Mouse (Mus musculus) lung, embryonic 16.5 days (tissue): ENCODE measurements at regions not wholly inside any gene's neighbourhood (a gene's known extent, or its start where the extent isn't known, plus 50 kb on each side); places are given as distances from the start of the nearest gene placed in this dataset.
"Not testable (repeated sequence)": the region's sequence is repeated elsewhere in the genome, so short reads cannot be mapped to it uniquely, and the experiment has no call there.

Source experiments
- ATAC-seq: fragments of 200-750 bp; cut with Nextera tagmentation; 2 replicates; pipeline ENCODE4 v1.8.0; 2017; ENCODE audit warnings: low read depth, mild to moderate bottlenecking, moderate library complexity
- H3K27ac ChIP-seq: fragments of 300-500 bp; sonication (generic); 2 replicates; pipeline ENCODE4 v1.5.1; 2014; ENCODE audit warnings: mild to moderate bottlenecking, control low read depth, low read length
- H3K27me3 ChIP-seq: fragments of 300-500 bp; sonication (generic); 2 replicates; pipeline ENCODE4 v1.6.1; 2014; ENCODE audit warnings: low read depth, low read length, mixed read lengths; ENCODE audit not compliant: control insufficient read depth, insufficient read depth
- H3K36me3 ChIP-seq: fragments of 300-500 bp; sonication (generic); 2 replicates; pipeline ENCODE4 v1.6.1; 2014; ENCODE audit warnings: low read length; ENCODE audit not compliant: control insufficient read depth, insufficient read depth
- H3K4me1 ChIP-seq: fragments of 300-500 bp; sonication (generic); replicated peaks from 2 replicates; pipeline ENCODE4 v1.6.1; 2014; ENCODE audit warnings: low read length, mixed read lengths; ENCODE audit not compliant: control insufficient read depth, insufficient read depth
- H3K4me2 ChIP-seq: fragments of 300-500 bp; sonication (generic); 2 replicates; pipeline ENCODE4 v1.6.1; 2014; ENCODE audit warnings: low read depth, low read length, control low read depth
- H3K4me3 ChIP-seq: fragments of 300-500 bp; sonication (generic); 2 replicates; pipeline ENCODE4 v1.5.1; 2014; ENCODE audit warnings: mild to moderate bottlenecking, low read length, control low read depth
- H3K9ac ChIP-seq: fragments of 300-500 bp; sonication (generic); 2 replicates; pipeline ENCODE4 v1.6.1; 2014; ENCODE audit warnings: low read length, control low read depth
- H3K9me3 ChIP-seq: fragments of 300-500 bp; sonication (generic); 2 replicates; pipeline ENCODE4 v1.6.1; 2016; ENCODE audit warnings: low read length; ENCODE audit not compliant: control insufficient read depth
- WGBS: fragments of 180-500 bp; shearing (Covaris S2); extraction: QIAGEN DNeasy Blood & Tissue Kit; methylation state at CpG from one replicate; pipeline ENCODE4 v1.1.7; 2014; 5-methylcytosine and 5-hydroxymethylcytosine counted together

GRCm38 (mm10) chr10:11515144-11515543 is 171.9 kb downstream of the Epm2a start:
- H3K27me3 ChIP-seq, result no peaks in the 10 kb centered on the region
- H3K4me3 ChIP-seq, result no peak overlapping the region
- no peaks in the 10 kb centered on the region for H3K36me3 ChIP-seq
- peak; percentile 88 for ATAC-seq
- no peak overlapping the region for H3K4me2 ChIP-seq
- no peaks in the 10 kb centered on the region for H3K9me3 ChIP-seq
- 25% methylated on average over 7 of the region's 7 CpGs for WGBS
- H3K9ac ChIP-seq, result no peak overlapping the region
- H3K4me1 ChIP-seq, result no peaks in the 10 kb centered on the region
- H3K27ac ChIP-seq, result no peak overlapping the region

DNA sequence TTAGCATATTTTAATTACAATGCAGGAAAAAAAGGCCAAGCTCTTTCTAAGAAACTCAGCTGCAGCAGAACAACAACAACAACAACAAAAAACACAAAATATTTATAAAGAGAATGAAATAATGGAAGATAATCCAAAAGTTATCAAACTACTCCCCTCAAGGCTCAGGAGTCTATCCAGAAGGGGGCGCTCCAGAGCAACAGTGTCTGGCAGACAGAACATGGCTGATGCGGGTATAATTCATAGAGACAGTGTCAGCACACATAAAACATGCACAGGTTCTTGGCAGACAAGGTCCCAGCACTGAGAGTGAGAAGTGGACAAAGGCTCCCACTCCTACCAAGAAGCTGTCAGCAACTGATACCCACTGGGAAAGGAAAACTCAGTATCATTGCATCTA is 173.9 kb downstream of the Epm2a start:
- Histone ChIP-seq H3K9ac (no peak overlapping the region), H3K9me3 (no peaks in the 10 kb centered on the region), H3K36me3 (no peaks in the 10 kb centered on the region), H3K27ac (no peak overlapping the region), H3K27me3 (no peaks in the 10 kb centered on the region), H3K4me1 (no peaks in the 10 kb centered on the region), H3K4me3 (no peak overlapping the region), H3K4me2 (no peak overlapping the region)
- 66% methylated on average over 2 of the region's 2 CpGs for WGBS
- no peak for ATAC-seq

- ATAC-seq, result no peak
- H3K27ac ChIP-seq, result no peak overlapping the region
- H3K27me3 ChIP-seq, result no peaks in the 10 kb centered on the region
- no peak overlapping the region for H3K9ac ChIP-seq
- H3K4me3 ChIP-seq, result no peak overlapping the region
- WGBS, result 87% methylated on average over 1 of the region's 1 CpGs
- H3K4me2 ChIP-seq, result no peak overlapping the region
- no peaks in the 10 kb centered on the region for H3K9me3 ChIP-seq
- H3K36me3 ChIP-seq, result no peaks in the 10 kb centered on the region
- no peaks in the 10 kb centered on the region for H3K4me1 ChIP-seq
These were observed 188.1 kb downstream of the Epm2a start for GRCm38 (mm10) chr10:11531343-11531742.

- H3K4me2 ChIP-seq, H3K27ac ChIP-seq, H3K27me3 ChIP-seq, H3K4me1 ChIP-seq, H3K9ac ChIP-seq, H3K36me3 ChIP-seq, H3K4me3 ChIP-seq, H3K9me3 ChIP-seq, ATAC-seq: not testable (repeated sequence)
- 85% methylated on average over 15 of the region's 15 CpGs for WGBS
These were observed 212.2 kb downstream of the Epm2a start for GRCm38 (mm10) chr10:11555376-11555775.

DNA sequence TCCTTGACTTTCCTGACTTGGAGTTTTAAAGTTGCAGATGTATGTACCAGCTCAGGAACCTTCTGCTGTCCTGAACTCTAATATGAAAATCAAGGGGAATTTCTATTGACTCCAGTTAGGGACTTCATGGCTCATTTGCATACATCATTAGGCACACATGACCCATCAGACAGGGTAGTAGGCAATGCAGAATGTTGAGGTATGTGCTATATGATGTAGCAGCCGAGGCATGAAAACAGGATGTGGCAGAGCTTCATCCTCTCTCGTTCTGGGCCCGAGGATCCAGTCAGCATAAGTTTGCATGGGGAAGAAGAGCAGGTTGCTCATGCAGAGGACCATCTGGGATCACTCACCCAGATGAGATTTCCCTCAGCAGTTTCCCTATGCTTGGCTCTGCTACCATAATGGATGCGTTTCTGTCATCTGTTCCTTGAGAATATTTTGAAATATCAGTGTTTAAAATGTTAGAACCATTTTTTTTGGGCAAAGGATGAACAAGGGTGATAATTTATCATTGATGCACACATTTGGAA is 227.4 kb downstream of the Epm2a start:
- H3K4me2 ChIP-seq, result no peak overlapping the region
- WGBS, result 62% methylated on average over 4 of the region's 4 CpGs
- H3K9ac ChIP-seq, result no peak overlapping the region
- no peak overlapping the region for H3K4me3 ChIP-seq
- no peaks in the 10 kb centered on the region for H3K4me1 ChIP-seq
- no peaks in the 10 kb centered on the region for H3K27me3 ChIP-seq
- no peak for ATAC-seq
- H3K27ac ChIP-seq, result no peak overlapping the region
- no peaks in the 10 kb centered on the region for H3K36me3 ChIP-seq
- H3K9me3 ChIP-seq, result no peaks in the 10 kb centered on the region

GRCm38 (mm10) chr10:11608451-11608850 is 265.2 kb downstream of the Epm2a start:
- H3K27ac ChIP-seq, result no peak overlapping the region
- H3K4me2 ChIP-seq, result no peak overlapping the region
- no peaks in the 10 kb centered on the region for H3K4me1 ChIP-seq
- no peaks in the 10 kb centered on the region for H3K9me3 ChIP-seq
- ATAC-seq, result no peak
- no peak overlapping the region for H3K9ac ChIP-seq
- 89% methylated on average over 1 of the region's 1 CpGs for WGBS
- H3K4me3 ChIP-seq, result no peak overlapping the region
- no peaks in the 10 kb centered on the region for H3K27me3 ChIP-seq
- H3K36me3 ChIP-seq, result no peaks in the 10 kb centered on the region

DNA sequence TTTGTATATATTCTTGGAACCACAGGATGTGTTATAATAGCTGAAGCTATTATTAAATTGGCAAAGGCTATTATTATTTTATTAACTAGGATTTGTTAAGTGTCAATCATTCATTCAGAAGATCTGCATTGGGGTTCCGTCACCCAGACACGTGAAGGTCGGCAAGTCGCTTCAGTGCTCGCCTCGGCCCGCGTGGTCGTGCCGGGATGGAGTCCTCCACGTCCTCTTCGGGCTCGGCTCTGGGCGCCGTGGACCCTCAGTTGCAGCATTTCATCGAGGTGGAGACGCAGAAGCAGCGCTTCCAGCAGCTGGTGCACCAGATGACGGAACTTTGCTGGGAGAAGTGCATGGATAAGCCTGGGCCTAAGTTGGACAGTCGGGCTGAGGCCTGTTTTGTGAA is 265.9 kb downstream of the Epm2a start:
- ATAC-seq, H3K9me3 ChIP-seq, H3K4me2 ChIP-seq, H3K4me3 ChIP-seq, H3K27ac ChIP-seq, H3K9ac ChIP-seq, H3K27me3 ChIP-seq, H3K4me1 ChIP-seq, H3K36me3 ChIP-seq: not testable (repeated sequence)
- WGBS, result 94% methylated on average over 15 of the region's 20 CpGs

DNA sequence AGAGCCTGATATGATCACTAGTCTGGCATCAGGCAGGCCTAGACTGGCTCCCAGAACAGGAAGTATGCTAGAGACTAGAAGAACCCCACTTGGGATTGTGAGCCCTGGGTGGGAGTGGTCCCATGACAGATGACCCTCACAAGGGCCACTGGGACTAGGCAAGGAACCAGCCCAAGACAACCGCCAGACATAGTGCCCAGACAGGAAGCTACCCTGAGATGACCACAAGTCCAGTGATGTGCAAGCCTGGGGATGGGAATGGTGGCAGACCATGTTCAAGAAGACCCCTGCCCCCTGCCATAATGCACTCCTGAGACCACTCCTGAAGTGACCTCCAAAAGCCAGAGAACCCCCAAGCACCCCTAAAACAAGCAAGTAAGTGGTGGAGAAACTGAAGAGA is 304.9 kb downstream of the Epm2a start:
- Histone ChIP-seq H3K4me1 (no peaks in the 10 kb centered on the region), H3K9ac (no peak overlapping the region), H3K27me3 (no peaks in the 10 kb centered on the region), H3K9me3 (no peaks in the 10 kb centered on the region), H3K36me3 (no peaks in the 10 kb centered on the region), H3K4me2 (no peak overlapping the region), H3K27ac (no peak overlapping the region), H3K4me3 (no peak overlapping the region)
- 71% methylated on average over 1 of the region's 1 CpGs for WGBS
- no peak for ATAC-seq

- ATAC-seq, result no peak
- H3K4me1 ChIP-seq, result no peaks in the 10 kb centered on the region
- H3K36me3 ChIP-seq, result no peaks in the 10 kb centered on the region
- no peak overlapping the region for H3K4me3 ChIP-seq
- no peak overlapping the region for H3K9ac ChIP-seq
- H3K9me3 ChIP-seq, result no peaks in the 10 kb centered on the region
- no peak overlapping the region for H3K27ac ChIP-seq
- 24% methylated on average over 1 of the region's 1 CpGs for WGBS
- H3K4me2 ChIP-seq, result no peak overlapping the region
- H3K27me3 ChIP-seq, result no peaks in the 10 kb centered on the region
These were observed 317.0 kb downstream of the Epm2a start for GRCm38 (mm10) chr10:11660056-11660770.
